Mouse (Mus musculus): ENCODE measurements around the gene Papolg. TPM values are rescaled to one million over a fixed set of nuclear protein-coding genes. Genes with fewer than 3 reads are reported as not detected.

The Papolg gene
- total and polyA plus RNA-seq, 3 experiments: 13.3 to 23.0 (median 15.3) TPM

- peak; percentile 23 for DNase-seq (ENCODE audit: extremely low read depth)
- Histone ChIP-seq H3K27me3 (replicated peaks) (no peaks in the 10 kb centered on the region), H3K36me3 (replicated peaks in 1 of 2; ENCODE audit: control insufficient read depth in 1 of 2, insufficient read depth in 1 of 2, low read length in 1 of 2) (no peaks in the 10 kb centered on the region), H3K9me3 (replicated peaks; ENCODE audit: low read length) (no peaks in the 10 kb centered on the region), H3K79me2 (replicated peaks; ENCODE audit: control insufficient read depth, extremely low read depth, insufficient read depth, poor library complexity, severe bottlenecking) (no peaks in the 10 kb centered on the region), H3K4me2 (ENCODE audit: insufficient read depth, low read depth, poor library complexity, severe bottlenecking) (no peak overlapping the region), H3K4me3 (replicated peaks in 1 of 3; ENCODE audit: low read depth in 2 of 3, low read length in 2 of 3, poor library complexity in 1 of 3) (no peak overlapping the region), H3K9ac (ENCODE audit: insufficient read depth, low read depth) (no peak overlapping the region), H3K4me1 (ENCODE audit: control insufficient read depth in 1 of 2, insufficient read depth in 2 of 2) (peaks cover 0 to 28% of the 10 kb centered on the region in 2 experiments; a peak in 2 of 4 replicates), H3K27ac (ENCODE audit: insufficient read depth, low read depth) (no peak overlapping the region)
- TF ChIP-seq MXI1 (IDR thresholded peaks at IDR 0.05; ENCODE audit: low read depth, low read length): no peak
- no peak for TF ChIP-seq TBP (conservative IDR thresholded peaks at IDR 0.05; ENCODE audit: low read depth, low read length)
- peak; percentile 58; the same call in 1 of the 2 replicates for TF ChIP-seq BHLHE40 (IDR thresholded peaks at IDR 0.05; ENCODE audit: low read depth, low read length)
- TF ChIP-seq SIN3A (IDR thresholded peaks at IDR 0.05; ENCODE audit: low read length): no peak
- TF ChIP-seq IRF4 (IDR thresholded peaks at IDR 0.05; ENCODE audit: low read depth, low read length): no peak
- TF ChIP-seq CHD1 (IDR thresholded peaks at IDR 0.05; ENCODE audit: low read depth, low read length): no peak
- TF ChIP-seq PAX5 (IDR thresholded peaks at IDR 0.05; ENCODE audit: low read length): no peak
- 0 out of 2 replicates have a peak, but pooled peaks have one; percentile 11 for TF ChIP-seq MAX (IDR thresholded peaks at IDR 0.05; ENCODE audit: low read length)
- TF ChIP-seq ZKSCAN1 (IDR thresholded peaks at IDR 0.05; ENCODE audit: borderline replicate concordance, low read depth, low read length): no peak
- TF ChIP-seq ETS1 (conservative IDR thresholded peaks at IDR 0.05; ENCODE audit: low read depth, low read length): 0 out of 2 replicates have a peak, but pooled peaks have one; percentile 17
- dilution Hi-C loops (cut with MboI; ENCODE audit: extremely low pct_ligation_motif_present, extremely low pct_unique_long_range_greater_than_20kb, low sequenced_read_pairs) (no loop called here), in situ Hi-C loops (cut with MboI; ENCODE audit: low pct_ligation_motif_present, low pct_unique_long_range_greater_than_20kb, low sequenced_read_pairs) (no loop called here)
Measured at GRCm38 (mm10) chr11:23846016-23846815, 48.8 kb downstream of the Papolg start.

GRCm38 (mm10) chr11:23823244-23823643 is 71.8 kb downstream of the Papolg start:
- no peaks in the 10 kb centered on the region for H3K27me3 ChIP-seq (replicated peaks)
- 0 out of 2 replicates have a peak overlapping the region, but pooled peaks have one; percentile 0 for H3K9ac ChIP-seq (ENCODE audit: insufficient read depth, low read depth)
- H3K4me2 ChIP-seq (ENCODE audit: insufficient read depth, low read depth, poor library complexity, severe bottlenecking): no peak overlapping the region
- peak overlapping the region; percentile 48; the same call in 1 of the 2 replicates for H3K27ac ChIP-seq (ENCODE audit: insufficient read depth, low read depth)
- H3K36me3 ChIP-seq (replicated peaks in 1 of 2; ENCODE audit: control insufficient read depth in 1 of 2, insufficient read depth in 1 of 2, low read length in 1 of 2): no peaks in the 10 kb centered on the region
- in situ Hi-C loops (cut with MboI; ENCODE audit: low pct_ligation_motif_present, low pct_unique_long_range_greater_than_20kb, low sequenced_read_pairs) (no loop called here), dilution Hi-C loops (cut with MboI; ENCODE audit: extremely low pct_ligation_motif_present, extremely low pct_unique_long_range_greater_than_20kb, low sequenced_read_pairs) (no loop called here)
- peak; percentile 73 for DNase-seq (ENCODE audit: extremely low read depth)
- H3K79me2 ChIP-seq (replicated peaks; ENCODE audit: control insufficient read depth, extremely low read depth, insufficient read depth, poor library complexity, severe bottlenecking): no peaks in the 10 kb centered on the region
- H3K4me3 ChIP-seq (replicated peaks in 1 of 3; ENCODE audit: low read depth in 2 of 3, low read length in 2 of 3, poor library complexity in 1 of 3): no peak overlapping the region
- H3K9me3 ChIP-seq (replicated peaks; ENCODE audit: low read length): no peaks in the 10 kb centered on the region
- H3K4me1 ChIP-seq (ENCODE audit: control insufficient read depth in 1 of 2, insufficient read depth in 2 of 2): peaks cover 25 to 48% of the 10 kb centered on the region in 2 experiments
- TF ChIP-seq TCF12 (IDR thresholded peaks at IDR 0.05; ENCODE audit: low read depth, low read length) (peak; percentile 53; the same call in 1 of the 2 replicates), PAX5 (IDR thresholded peaks at IDR 0.05; ENCODE audit: low read length) (no peak), HCFC1 (IDR thresholded peaks at IDR 0.05; ENCODE audit: low read depth, low read length) (peak; percentile 57), JUND (conservative IDR thresholded peaks at IDR 0.05; ENCODE audit: low read depth, low read length) (peak; percentile 37; the same call in 1 of the 2 replicates), MAX (IDR thresholded peaks at IDR 0.05; ENCODE audit: low read length) (peak; percentile 84), CHD2 (IDR thresholded peaks at IDR 0.05; ENCODE audit: low read length) (peak; percentile 66; the same call in 1 of the 2 replicates), USF2 (conservative IDR thresholded peaks at IDR 0.05; ENCODE audit: low read depth, low read length) (0 out of 2 replicates have a peak, but pooled peaks have one; percentile 3), MAFK (IDR thresholded peaks at IDR 0.05; ENCODE audit: insufficient replicate concordance, low read length) (peak; percentile 62; the same call in 1 of the 2 replicates), UBTF (IDR thresholded peaks at IDR 0.05; ENCODE audit: low read depth, low read length) (no peak), IRF4 (IDR thresholded peaks at IDR 0.05; ENCODE audit: low read depth, low read length) (peak; percentile 87), RCOR1 (conservative IDR thresholded peaks at IDR 0.05; ENCODE audit: low read depth, low read length) (no peak), RAD21 (IDR thresholded peaks at IDR 0.05; ENCODE audit: low read depth, low read length) (peak; percentile 4), SMC3 (IDR thresholded peaks at IDR 0.05; ENCODE audit: low read depth, low read length) (0 out of 2 replicates have a peak, but pooled peaks have one; percentile 11), MYC (IDR thresholded peaks at IDR 0.05; ENCODE audit: low read depth, low read length) (peak; percentile 82; the same call in 1 of the 2 replicates), USF1 (IDR thresholded peaks at IDR 0.05; ENCODE audit: low read depth, low read length) (peak; percentile 48), ZMIZ1 (IDR thresholded peaks at IDR 0.05; ENCODE audit: low read depth, low read length) (no peak), CHD1 (IDR thresholded peaks at IDR 0.05; ENCODE audit: low read depth, low read length) (no peak), GABPA (IDR thresholded peaks at IDR 0.05; ENCODE audit: insufficient replicate concordance, low read depth, low read length) (no peak), POLR2AphosphoS2 (IDR thresholded peaks at IDR 0.05; ENCODE audit: low read depth, low read length) (no peak), JUN (IDR thresholded peaks at IDR 0.05; ENCODE audit: insufficient read depth, low read depth, low read length) (peak; percentile 71), ZKSCAN1 (IDR thresholded peaks at IDR 0.05; ENCODE audit: borderline replicate concordance, low read depth, low read length) (no peak), E2F4 (IDR thresholded peaks at IDR 0.05; ENCODE audit: insufficient replicate concordance, low read depth, low read length) (0 out of 2 replicates have a peak, but pooled peaks have one; percentile 73), SIN3A (IDR thresholded peaks at IDR 0.05; ENCODE audit: low read length) (peak; percentile 69; the same call in 1 of the 2 replicates), POLR2A (IDR thresholded peaks at IDR 0.05; ENCODE audit: low read depth, low read length) (no peak), MXI1 (IDR thresholded peaks at IDR 0.05; ENCODE audit: low read depth, low read length) (no peak), ELF1 (IDR thresholded peaks at IDR 0.05; ENCODE audit: low read depth, low read length) (peak; percentile 70)
